Mouse (Mus musculus) embryonic facial prominence, embryonic 14.5 days (tissue): Measurements from ENCODE around the gene Atf6. TPM values are rescaled to one million over a fixed set of nuclear protein-coding genes. Genes with fewer than 3 reads are reported as not detected.

Experiments used
- ATAC-seq: fragments of 200-750 bp; cut with Nextera tagmentation; 2 replicates; pipeline ENCODE4 v1.8.0; 2017; ENCODE audit warnings: low read depth, moderate number of reproducible peaks, moderate TSS enrichment
- DNase-seq: peaks from one replicate; pipeline ENCODE4 v3.0.0-alpha.2; 2015; ENCODE audit warnings: low spot score
- H3K27ac ChIP-seq: fragments of 300-500 bp; sonication (generic); replicated peaks from 2 replicates; pipeline ENCODE4 v1.5.1; 2014; ENCODE audit warnings: low read depth, mild to moderate bottlenecking, low read length, moderate library complexity
- H3K27me3 ChIP-seq: fragments of 300-500 bp; sonication (generic); replicated peaks from 2 replicates; pipeline ENCODE4 v1.6.1; 2014; ENCODE audit warnings: low read length; ENCODE audit not compliant: control insufficient read depth, insufficient read depth
- H3K36me3 ChIP-seq: fragments of 300-500 bp; sonication (generic); 2 replicates; pipeline ENCODE4 v1.6.1; 2014; ENCODE audit warnings: low read length, mixed read lengths; ENCODE audit not compliant: control insufficient read depth, insufficient read depth
- H3K4me1 ChIP-seq: fragments of 300-500 bp; sonication (generic); 2 replicates; pipeline ENCODE4 v1.6.1; 2014; ENCODE audit warnings: antibody characterized with exemption, low read length; ENCODE audit not compliant: control insufficient read depth, insufficient read depth
- H3K4me2 ChIP-seq: fragments of 300-500 bp; sonication (generic); 2 replicates; pipeline ENCODE4 v1.6.1; 2014; ENCODE audit warnings: low read depth, mild to moderate bottlenecking, low read length, moderate library complexity, mixed read lengths
- H3K4me3 ChIP-seq: fragments of 300-500 bp; sonication (generic); 2 replicates; pipeline ENCODE4 v1.5.1; 2014; ENCODE audit warnings: low read depth, mild to moderate bottlenecking, low read length
- H3K9ac ChIP-seq: fragments of 300-500 bp; sonication (generic); 2 replicates; pipeline ENCODE4 v1.6.1; 2014; ENCODE audit warnings: low read depth, mild to moderate bottlenecking, low read length, moderate library complexity, mixed read lengths
- H3K9me3 ChIP-seq: fragments of 300-500 bp; sonication (generic); 2 replicates; pipeline ENCODE4 v1.6.1; 2016; ENCODE audit warnings: low read length; ENCODE audit not compliant: control insufficient read depth
- WGBS: fragments of 180-500 bp; shearing (Covaris S2); extraction: QIAGEN DNeasy Blood & Tissue Kit; methylation state at CpG from one replicate; pipeline ENCODE4 v1.1.7; 2014; 5-methylcytosine and 5-hydroxymethylcytosine counted together
- polyA plus RNA-seq: library from polyadenylated mRNA; unstranded; fragments of >200 nt; fragmentation: Nextera tagmentation; extraction: Ambion mirVana; gene quantifications from 2 replicates; pipeline ENCODE4 v1.2.1, GENCODE M21; 2014

The Atf6 gene
- polyA plus RNA-seq, 1 experiment from 2014 or later, result 10.8 TPM

DNA sequence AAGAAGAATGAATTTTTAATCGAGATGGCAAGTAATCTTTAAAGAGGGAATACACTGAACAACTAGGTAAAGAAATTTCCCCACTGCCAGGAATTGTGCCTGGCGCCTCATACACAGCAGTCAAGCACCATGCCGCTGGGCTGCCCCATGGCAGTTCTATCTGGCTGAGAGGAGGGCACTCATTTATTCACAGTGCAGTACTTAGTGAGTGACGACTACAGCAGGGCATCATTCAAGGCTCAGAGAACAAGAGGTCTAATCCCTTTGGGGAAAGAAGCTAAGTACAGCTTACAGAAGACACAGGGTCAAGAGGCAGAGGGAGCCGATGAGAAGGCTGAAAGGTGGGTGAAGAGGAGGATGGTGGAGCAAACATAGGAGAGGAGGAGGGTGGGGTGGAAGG lies 54.7 kb downstream of the Atf6 start:
- WGBS, result 79% methylated on average over 5 of the region's 5 CpGs
- Histone ChIP-seq H3K36me3 (no peaks in the 10 kb centered on the region; the same call in 1 of the 2 replicates), H3K4me2 (no peak overlapping the region), H3K27me3 (no peaks in the 10 kb centered on the region), H3K9ac (no peak overlapping the region), H3K4me3 (no peak overlapping the region), H3K27ac (no peak overlapping the region), H3K9me3 (no peaks in the 10 kb centered on the region), H3K4me1 (no peaks in the 10 kb centered on the region)
- DNase-seq (no peak), ATAC-seq (no peak)

DNA sequence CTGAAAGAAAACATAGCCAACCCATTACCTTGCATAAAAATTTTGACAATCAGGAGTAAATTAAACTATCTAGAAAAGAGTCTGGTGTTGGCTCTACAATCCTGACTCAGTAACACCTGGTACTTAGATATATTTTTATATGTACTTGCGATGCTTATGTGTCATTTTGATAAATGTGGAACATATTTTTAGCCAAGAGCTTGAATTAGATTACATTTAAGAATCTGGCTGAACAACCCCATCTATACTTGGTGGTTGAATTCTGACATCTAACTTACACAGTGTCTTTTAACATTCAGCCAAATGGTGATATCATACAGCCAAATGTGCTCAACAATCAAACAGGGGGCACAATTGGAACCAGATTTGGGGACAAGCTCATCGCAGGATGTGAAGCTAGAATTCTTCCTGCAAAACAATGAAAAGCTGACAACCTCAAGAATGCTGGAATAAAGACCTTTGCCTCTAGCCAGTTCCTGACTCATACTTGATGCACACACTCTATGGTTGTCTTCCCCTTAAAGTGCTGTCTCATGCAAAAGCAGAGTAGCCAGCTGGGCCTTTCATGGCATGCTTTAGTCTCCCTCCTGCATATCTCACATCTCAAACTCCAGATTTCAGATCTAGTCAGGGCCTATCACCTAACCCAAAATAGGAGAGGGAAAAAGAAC lies 59.8 kb downstream of the Atf6 start:
- Histone ChIP-seq H3K9ac (no peak overlapping the region), H3K4me1 (no peaks in the 10 kb centered on the region), H3K4me3 (no peak overlapping the region), H3K9me3 (no peaks in the 10 kb centered on the region), H3K27me3 (no peaks in the 10 kb centered on the region), H3K4me2 (no peak overlapping the region), H3K27ac (no peak overlapping the region), H3K36me3 (no peaks in the 10 kb centered on the region; the same call in 1 of the 2 replicates)
- WGBS, result 52% methylated on average over 2 of the region's 2 CpGs
- DNase-seq, result peak; percentile 38
- ATAC-seq, result no peak

DNA sequence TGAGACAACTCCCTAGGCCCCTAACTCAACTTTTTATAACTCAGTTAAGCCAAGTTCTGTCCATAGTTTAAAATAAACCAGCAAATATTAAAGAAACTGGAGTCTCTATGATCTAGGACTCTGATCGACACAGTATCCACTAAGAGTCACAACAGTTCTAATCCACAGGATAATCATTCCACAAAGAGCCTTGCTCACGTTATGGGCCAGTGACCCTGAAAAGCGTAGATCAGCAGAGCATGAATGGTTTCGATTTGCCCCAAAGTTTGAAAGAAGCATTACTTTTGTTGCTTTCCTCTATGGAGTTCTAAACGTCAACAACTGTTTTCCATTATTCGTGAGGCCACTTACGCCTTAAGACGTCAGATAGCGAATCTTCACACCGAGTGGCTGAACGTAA lies 62.9 kb downstream of the Atf6 start:
- no peaks in the 10 kb centered on the region for H3K4me1 ChIP-seq
- no peak overlapping the region for H3K27ac ChIP-seq
- H3K4me2 ChIP-seq, result no peak overlapping the region
- no peak overlapping the region for H3K9ac ChIP-seq
- H3K27me3 ChIP-seq, result no peaks in the 10 kb centered on the region
- H3K9me3 ChIP-seq, result no peaks in the 10 kb centered on the region
- 62% methylated on average over 11 of the region's 11 CpGs for WGBS
- H3K36me3 ChIP-seq, result no peaks in the 10 kb centered on the region; the same call in 1 of the 2 replicates
- ATAC-seq (no peak), DNase-seq (no peak)
- H3K4me3 ChIP-seq, result no peak overlapping the region

- ATAC-seq (no peak), DNase-seq (no peak)
- Histone ChIP-seq H3K27ac (no peak overlapping the region), H3K4me1 (no peaks in the 10 kb centered on the region), H3K4me2 (no peak overlapping the region), H3K9ac (no peak overlapping the region), H3K9me3 (no peaks in the 10 kb centered on the region), H3K4me3 (no peak overlapping the region), H3K36me3 (peaks cover 7% of the 10 kb centered on the region; the same call in 1 of the 2 replicates), H3K27me3 (no peaks in the 10 kb centered on the region)
- 70% methylated on average over 7 of the region's 7 CpGs for whole genome bisulfite sequencing
Observed at GRCm38 (mm10) chr1:170802669-170803068, 64.9 kb downstream of the Atf6 start.

DNA sequence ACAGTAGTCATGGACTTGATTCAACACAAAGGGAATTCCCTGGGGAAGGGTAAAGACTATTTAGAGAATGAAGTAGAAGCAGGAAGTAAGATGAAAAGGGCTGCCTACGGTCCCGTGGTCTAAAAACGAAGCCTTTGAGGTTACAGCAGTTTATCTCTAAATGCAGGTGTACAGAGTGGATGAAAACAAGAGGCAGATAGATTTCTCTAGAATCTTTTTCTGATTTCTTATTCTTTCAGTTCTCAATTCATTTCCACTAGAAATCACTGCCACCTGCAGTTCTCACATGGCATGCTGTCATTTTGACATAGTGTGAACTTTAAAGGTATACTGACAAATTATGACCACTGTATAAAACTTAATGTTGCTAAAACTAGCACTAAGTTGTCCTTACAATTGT lies 66.9 kb downstream of the Atf6 start:
- ATAC-seq (no peak), DNase-seq (no peak)
- Histone ChIP-seq H3K4me2 (no peak overlapping the region), H3K36me3 (peaks cover 9% of the 10 kb centered on the region; the same call in 1 of the 2 replicates), H3K9ac (no peak overlapping the region), H3K4me3 (no peak overlapping the region), H3K9me3 (no peaks in the 10 kb centered on the region), H3K4me1 (no peaks in the 10 kb centered on the region), H3K27ac (no peak overlapping the region), H3K27me3 (no peaks in the 10 kb centered on the region)
- WGBS, result 68% methylated on average over 3 of the region's 3 CpGs

DNA sequence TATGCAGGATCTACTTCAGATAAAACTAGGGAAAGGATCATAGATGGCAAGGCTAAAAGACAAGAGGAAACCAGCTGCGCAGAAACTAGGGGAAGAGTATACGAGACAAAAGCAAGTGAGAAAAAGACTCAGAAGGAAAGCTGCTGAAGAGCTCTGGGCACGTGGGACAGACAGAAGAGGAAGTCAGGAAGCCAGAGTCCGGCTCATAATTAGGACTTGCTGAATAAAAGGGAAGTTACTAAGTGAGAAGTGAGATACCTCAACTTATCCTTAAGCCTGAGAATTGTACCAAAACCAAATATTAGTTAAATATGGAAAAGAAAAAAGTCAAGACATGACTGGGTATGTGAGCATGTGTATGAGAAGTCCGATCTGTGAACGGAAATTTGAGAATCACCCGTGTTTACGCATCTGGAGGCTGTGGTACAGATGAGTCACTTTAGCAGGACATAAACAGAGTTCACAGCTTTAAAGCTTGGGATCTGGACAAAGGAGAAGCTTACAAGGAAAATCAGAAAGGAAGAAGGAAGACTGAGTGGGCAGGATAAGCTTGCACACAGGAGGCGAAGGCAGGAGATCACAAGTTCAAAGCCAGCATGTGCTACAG lies 71.7 kb downstream of the Atf6 start:
- WGBS, result 69% methylated on average over 9 of the region's 9 CpGs

DNA sequence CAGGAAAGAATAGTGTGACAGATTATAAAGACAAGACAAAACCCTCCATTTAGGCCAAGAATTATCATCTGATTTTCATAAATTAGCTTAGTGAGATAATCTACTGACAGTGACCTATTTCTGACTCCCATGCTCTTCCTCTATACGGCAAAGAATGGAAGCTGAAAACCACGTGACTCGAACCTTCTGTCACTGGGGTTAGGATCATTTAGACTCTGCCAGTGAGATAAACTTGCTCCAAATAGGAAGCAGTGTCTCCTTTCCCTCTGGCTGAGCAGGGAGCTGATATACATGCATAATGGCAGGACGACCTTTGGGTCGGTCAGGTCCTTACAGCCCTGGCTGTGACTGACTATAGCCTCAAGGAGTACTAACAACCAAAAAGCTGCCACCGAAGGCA lies 76.0 kb downstream of the Atf6 start:
- DNase-seq (no peak), ATAC-seq (no peak)
- WGBS, result 74% methylated on average over 6 of the region's 6 CpGs
- Histone ChIP-seq H3K4me1 (no peaks in the 10 kb centered on the region), H3K27ac (no peak overlapping the region), H3K9ac (no peak overlapping the region), H3K4me2 (no peak overlapping the region), H3K36me3 (peaks cover 32% of the 10 kb centered on the region), H3K4me3 (no peak overlapping the region), H3K27me3 (no peaks in the 10 kb centered on the region), H3K9me3 (no peaks in the 10 kb centered on the region)

More for the DNA sequence above, 71.7 kb downstream of the Atf6 start:
- Histone ChIP-seq H3K27me3 (no peaks in the 10 kb centered on the region), H3K9ac (no peak overlapping the region), H3K27ac (no peak overlapping the region), H3K4me2 (no peak overlapping the region), H3K9me3 (no peaks in the 10 kb centered on the region), H3K36me3 (peaks cover 21% of the 10 kb centered on the region; the same call in 1 of the 2 replicates), H3K4me1 (no peaks in the 10 kb centered on the region), H3K4me3 (no peak overlapping the region)
- ATAC-seq (no peak), DNase-seq (no peak)

GRCm38 (mm10) chr1:170791001-170791400 lies 76.6 kb downstream of the Atf6 start:
- DNase-seq (no peak), ATAC-seq (no peak)
- Histone ChIP-seq H3K9ac (no peak overlapping the region), H3K27ac (no peak overlapping the region), H3K36me3 (peaks cover 37% of the 10 kb centered on the region), H3K4me2 (no peak overlapping the region), H3K9me3 (no peaks in the 10 kb centered on the region), H3K27me3 (no peaks in the 10 kb centered on the region), H3K4me3 (no peak overlapping the region), H3K4me1 (no peaks in the 10 kb centered on the region)
- 75% methylated on average over 3 of the region's 3 CpGs for WGBS

- no peak overlapping the region for H3K9ac ChIP-seq
- H3K27me3 ChIP-seq, result no peaks in the 10 kb centered on the region
- H3K27ac ChIP-seq, result no peak overlapping the region
- H3K4me3 ChIP-seq, result no peak overlapping the region
- H3K4me1 ChIP-seq, result no peaks in the 10 kb centered on the region
- H3K36me3 ChIP-seq, result peaks cover 34% of the 10 kb centered on the region
- DNase-seq (no peak), ATAC-seq (no peak)
- no peak overlapping the region for H3K4me2 ChIP-seq
- H3K9me3 ChIP-seq, result no peaks in the 10 kb centered on the region
- WGBS, result 59% methylated on average over 1 of the region's 1 CpGs
Observed at GRCm38 (mm10) chr1:170787643-170788042, 79.9 kb downstream of the Atf6 start.
